Mouse (Mus musculus): ENCODE measurements around the gene Snx17. TPM values are rescaled to one million over a fixed set of nuclear protein-coding genes. Genes with fewer than 3 reads are reported as not detected.
"Not testable (repeated sequence)": the region's sequence is repeated elsewhere in the genome, so short reads cannot be mapped to it uniquely, and the experiment has no call there.

Snx17 gene
- polyA plus RNA-seq, 1 experiment from 2014 or later: 80.3 TPM

GRCm38 (mm10) chr5:31216554-31216953 is 23.5 kb downstream of the Snx17 start:
- H3K9me3 ChIP-seq (ENCODE audit: control insufficient read depth, low read length); H3K9ac ChIP-seq (ENCODE audit: low read length); DNase-seq (ENCODE audit: low spot score); H3K27ac ChIP-seq (replicated peaks); H3K4me2 ChIP-seq (replicated peaks; ENCODE audit: low read depth); H3K36me3 ChIP-seq (ENCODE audit: control insufficient read depth, insufficient read depth, low read length); ATAC-seq (ENCODE audit: low FRiP score, low TSS enrichment); H3K4me3 ChIP-seq (ENCODE audit: low read depth, low read length); H3K27me3 ChIP-seq (ENCODE audit: control insufficient read depth, insufficient read depth, low read length); H3K4me1 ChIP-seq (replicated peaks; ENCODE audit: control insufficient read depth, insufficient read depth): not testable (repeated sequence)
- 0 out of 2 replicates have a peak, but pooled peaks have one; percentile 24 for TF ChIP-seq CTCF (IDR thresholded peaks at IDR 0.05; ENCODE audit: low read depth)
- WGBS: 87% methylated on average over 6 of the region's 6 CpGs

DNA sequence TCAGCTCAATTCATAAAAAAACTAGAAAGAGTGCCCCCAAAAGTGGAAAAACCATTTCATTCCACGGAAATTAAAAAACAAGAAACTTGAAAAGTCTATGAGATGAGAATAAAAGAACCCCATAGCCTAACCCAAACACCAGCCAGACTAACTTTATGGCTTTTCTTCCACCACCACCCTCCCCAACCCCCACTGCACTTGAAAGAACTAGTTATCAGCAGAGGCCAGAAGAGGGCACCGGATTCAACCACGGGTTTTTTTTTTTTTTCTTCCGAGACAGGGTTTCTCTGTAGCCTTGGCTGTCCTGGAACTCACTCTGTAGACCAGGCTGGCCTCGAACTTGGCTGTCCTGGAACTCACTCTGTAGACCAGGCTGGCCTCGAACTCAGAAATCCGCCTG is 25.3 kb downstream of the Snx17 start:
- no peak for ATAC-seq (ENCODE audit: low FRiP score, low TSS enrichment)

DNA sequence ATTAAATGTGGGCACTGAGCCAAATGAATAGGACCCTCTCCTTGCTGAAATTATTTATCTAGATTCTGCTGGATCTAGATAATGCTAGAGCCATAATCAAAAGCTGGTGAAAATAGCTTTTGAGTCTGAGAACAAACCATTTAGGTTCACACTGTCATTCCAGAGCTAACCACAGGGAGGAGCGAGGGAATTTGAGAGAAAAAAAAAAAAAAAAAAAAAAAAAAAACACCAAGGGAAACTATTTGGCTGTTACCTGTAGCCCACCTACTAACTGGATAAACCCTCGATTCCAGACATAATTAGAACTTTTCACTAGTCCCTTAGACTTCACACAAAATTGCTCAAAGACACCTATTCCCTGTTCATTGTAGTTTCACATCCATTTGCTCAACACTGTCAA is 26.0 kb downstream of the Snx17 start:
- Histone ChIP-seq H3K36me3 (ENCODE audit: control insufficient read depth, insufficient read depth, low read length) (no peaks in the 10 kb centered on the region), H3K9me3 (ENCODE audit: control insufficient read depth, low read length) (no peaks in the 10 kb centered on the region), H3K9ac (ENCODE audit: low read length) (no peak overlapping the region), H3K27ac (replicated peaks) (no peak overlapping the region), H3K4me1 (replicated peaks; ENCODE audit: control insufficient read depth, insufficient read depth) (0 out of 2 replicates have a peak, but pooled peaks cover 2% of the 10 kb centered on the region), H3K27me3 (ENCODE audit: control insufficient read depth, insufficient read depth, low read length) (no peaks in the 10 kb centered on the region), H3K4me2 (replicated peaks; ENCODE audit: low read depth) (peak overlapping the region; percentile 93), H3K4me3 (ENCODE audit: low read depth, low read length) (peak overlapping the region; percentile 92)
- no peak for DNase-seq (ENCODE audit: low spot score)
- ATAC-seq (ENCODE audit: low FRiP score, low TSS enrichment): no peak
- 2% methylated on average over 2 of the region's 2 CpGs for WGBS
- TF ChIP-seq CTCF (IDR thresholded peaks at IDR 0.05; ENCODE audit: low read depth): peak; percentile 58
- TF ChIP-seq EP300 (optimal IDR thresholded peaks at IDR 0.05): no peak

More for the DNA sequence above, 25.3 kb downstream of the Snx17 start:
- Histone ChIP-seq H3K9me3 (ENCODE audit: control insufficient read depth, low read length) (no peaks in the 10 kb centered on the region), H3K36me3 (ENCODE audit: control insufficient read depth, insufficient read depth, low read length) (no peaks in the 10 kb centered on the region), H3K4me2 (replicated peaks; ENCODE audit: low read depth) (no peak overlapping the region), H3K4me3 (ENCODE audit: low read depth, low read length) (no peak overlapping the region), H3K9ac (ENCODE audit: low read length) (no peak overlapping the region), H3K4me1 (replicated peaks; ENCODE audit: control insufficient read depth, insufficient read depth) (0 out of 2 replicates have a peak, but pooled peaks cover 2% of the 10 kb centered on the region), H3K27ac (replicated peaks) (no peak overlapping the region), H3K27me3 (ENCODE audit: control insufficient read depth, insufficient read depth, low read length) (no peaks in the 10 kb centered on the region)
- DNase-seq (ENCODE audit: low spot score): no peak
- WGBS: 55% methylated on average over 7 of the region's 7 CpGs
- TF ChIP-seq EP300 (optimal IDR thresholded peaks at IDR 0.05) (no peak), CTCF (IDR thresholded peaks at IDR 0.05; ENCODE audit: low read depth) (no peak)

DNA sequence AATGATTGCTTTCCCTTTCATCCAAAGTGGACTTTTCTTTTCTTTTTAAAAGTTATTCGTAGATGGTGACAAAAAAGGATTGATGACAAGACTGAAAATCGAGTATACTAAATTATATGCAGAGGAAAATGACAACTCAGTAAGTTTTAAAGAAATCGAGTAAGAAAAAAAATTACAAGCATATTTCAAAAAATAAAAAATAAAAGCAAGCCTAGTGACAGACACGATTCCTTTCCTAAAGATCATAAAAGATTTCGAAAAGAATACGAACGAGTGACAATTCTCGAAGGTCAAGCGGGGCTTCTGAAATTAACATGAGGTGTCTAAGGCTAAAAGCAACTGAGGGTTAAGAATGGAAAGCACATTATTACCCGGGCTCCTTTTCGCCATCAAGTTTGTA is 26.4 kb downstream of the Snx17 start:
- 1% methylated on average over 11 of the region's 11 CpGs for WGBS

DNA sequence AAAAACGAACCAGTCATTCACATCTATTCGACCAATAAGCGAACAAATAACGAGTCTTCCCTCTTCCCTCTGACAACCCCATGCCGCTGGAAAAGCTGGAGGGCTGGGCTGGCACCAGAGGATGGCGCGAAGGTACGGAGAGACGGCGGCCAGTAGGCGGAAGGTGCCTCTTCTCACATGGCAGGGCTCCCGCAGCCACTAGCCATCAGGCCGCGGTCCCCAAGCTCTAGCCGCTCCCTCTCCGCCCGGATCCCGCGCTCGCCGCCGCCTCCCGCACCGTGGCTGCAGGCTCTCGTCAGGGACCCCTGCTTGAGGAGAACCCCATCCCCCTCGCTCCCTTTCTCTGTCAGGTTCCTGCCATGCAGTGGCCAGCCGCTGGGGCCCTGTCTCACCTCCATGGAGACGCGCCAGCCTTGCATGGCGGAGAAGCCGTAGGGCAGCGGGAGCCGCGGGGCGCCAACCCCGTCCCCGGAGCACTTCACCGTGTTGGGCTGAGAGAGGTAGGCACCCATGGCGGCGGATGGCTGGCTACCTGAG is 27.0 kb downstream of the Snx17 start:
- DNase-seq (ENCODE audit: low spot score) (no peak), ATAC-seq (ENCODE audit: low FRiP score, low TSS enrichment) (peak; percentile 62)
- H3K9ac ChIP-seq (ENCODE audit: low read length): peak overlapping the region; percentile 84
- H3K4me1 ChIP-seq (replicated peaks; ENCODE audit: control insufficient read depth, insufficient read depth): 0 out of 2 replicates have a peak, but pooled peaks cover 2% of the 10 kb centered on the region
- peak overlapping the region; percentile 93 for H3K4me2 ChIP-seq (replicated peaks; ENCODE audit: low read depth)
- no peaks in the 10 kb centered on the region for H3K36me3 ChIP-seq (ENCODE audit: control insufficient read depth, insufficient read depth, low read length)
- under 1% methylated on average over 40 of the region's 40 CpGs for whole genome bisulfite sequencing
- no peaks in the 10 kb centered on the region for H3K9me3 ChIP-seq (ENCODE audit: control insufficient read depth, low read length)
- TF ChIP-seq EP300 (optimal IDR thresholded peaks at IDR 0.05) (no peak), CTCF (IDR thresholded peaks at IDR 0.05; ENCODE audit: low read depth) (no peak)
- peak overlapping the region; percentile 92 for H3K4me3 ChIP-seq (ENCODE audit: low read depth, low read length)
- H3K27ac ChIP-seq (replicated peaks): peak overlapping the region; percentile 93
- H3K27me3 ChIP-seq (ENCODE audit: control insufficient read depth, insufficient read depth, low read length): no peaks in the 10 kb centered on the region

More for the DNA sequence above, 26.4 kb downstream of the Snx17 start:
- 0 out of 2 replicates have a peak, but pooled peaks cover 2% of the 10 kb centered on the region for H3K4me1 ChIP-seq (replicated peaks; ENCODE audit: control insufficient read depth, insufficient read depth)
- peak overlapping the region; percentile 92 for H3K4me3 ChIP-seq (ENCODE audit: low read depth, low read length)
- no peaks in the 10 kb centered on the region for H3K36me3 ChIP-seq (ENCODE audit: control insufficient read depth, insufficient read depth, low read length)
- peak overlapping the region; percentile 84 for H3K9ac ChIP-seq (ENCODE audit: low read length)
- ATAC-seq (ENCODE audit: low FRiP score, low TSS enrichment): no peak
- H3K27ac ChIP-seq (replicated peaks): peak overlapping the region; percentile 93
- no peak for TF ChIP-seq CTCF (IDR thresholded peaks at IDR 0.05; ENCODE audit: low read depth)
- no peak for TF ChIP-seq EP300 (optimal IDR thresholded peaks at IDR 0.05)
- no peaks in the 10 kb centered on the region for H3K9me3 ChIP-seq (ENCODE audit: control insufficient read depth, low read length)
- peak overlapping the region; percentile 93 for H3K4me2 ChIP-seq (replicated peaks; ENCODE audit: low read depth)
- no peak for DNase-seq (ENCODE audit: low spot score)
- H3K27me3 ChIP-seq (ENCODE audit: control insufficient read depth, insufficient read depth, low read length): no peaks in the 10 kb centered on the region

Measured in stomach, postnatal 0 days (tissue).